In the genomic region with DNA sequence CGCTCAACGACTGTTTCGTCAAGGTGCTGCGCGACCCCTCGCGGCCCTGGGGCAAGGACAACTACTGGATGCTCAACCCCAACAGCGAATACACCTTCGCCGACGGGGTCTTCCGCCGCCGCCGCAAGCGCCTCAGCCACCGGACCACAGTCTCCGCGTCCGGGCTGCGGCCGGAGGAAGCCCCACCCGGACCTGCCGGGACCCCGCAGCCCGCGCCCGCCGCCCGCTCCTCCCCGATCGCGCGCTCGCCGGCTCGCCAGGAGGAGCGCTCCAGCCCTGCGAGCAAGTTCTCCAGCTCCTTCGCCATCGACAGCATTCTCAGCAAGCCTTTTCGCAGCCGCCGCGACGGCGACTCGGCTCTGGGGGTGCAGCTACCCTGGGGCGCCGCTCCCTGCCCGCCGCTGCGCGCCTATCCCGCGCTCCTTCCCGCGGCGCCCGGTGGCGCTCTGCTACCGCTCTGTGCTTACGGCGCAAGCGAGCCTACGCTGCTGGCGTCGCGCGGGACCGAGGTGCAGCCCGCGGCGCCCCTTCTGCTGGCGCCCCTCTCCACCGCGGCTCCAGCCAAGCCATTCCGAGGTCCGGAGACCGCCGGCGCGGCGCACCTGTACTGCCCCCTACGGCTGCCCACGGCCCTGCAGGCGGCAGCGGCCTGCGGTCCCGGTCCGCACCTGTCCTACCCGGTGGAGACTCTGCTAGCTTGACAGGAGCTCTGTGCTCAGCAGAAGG, we compare ENCODE assay signal across 9 mouse cellular contexts. TPM values are rescaled to one million over a fixed set of nuclear protein-coding genes. Genes with fewer than 3 reads are reported as not detected.
DNase-seq lines count a peak whose midpoint lies in the region; ATAC-seq and TF ChIP-seq lines count a peak whose summit lies in the region.
"Had no signal": no experiment of that assay in that cellular context is flagged by ENCODE, and none has a peak within 500 bp of the region (broad histone marks: within the 10 kb centered on the region; RNA-seq: fewer than 3 reads in every experiment).

No protein-coding gene starts in this region.

- H3K4me3 ChIP-seq in neural tube, embryonic 11.5 days (ENCODE audit: low read depth, low read length) = peak overlapping the region; percentile 52
- H3K4me3 ChIP-seq in heart, embryonic 12.5 days = peak overlapping the region; percentile 66
- peak overlapping the region; percentile 56 for H3K4me3 ChIP-seq in liver, embryonic 13.5 days (replicated peaks)
- peak overlapping the region; percentile 50 for H3K4me3 ChIP-seq in myocyte

- 0 out of 2 replicates have a peak, but pooled peaks cover 3% of the 10 kb centered on the region for H3K9me3 ChIP-seq in neural tube, embryonic 11.5 days (ENCODE audit: control insufficient read depth, low read length)
- no peaks in the 10 kb centered on the region for H3K9me3 ChIP-seq in heart, embryonic 12.5 days (replicated peaks)
- no peaks in the 10 kb centered on the region for H3K9me3 ChIP-seq in liver, embryonic 13.5 days (replicated peaks)

- no peaks in the 10 kb centered on the region for H3K36me3 ChIP-seq in neural tube, embryonic 11.5 days (ENCODE audit: control insufficient read depth, insufficient read depth, low read length)
- H3K36me3 ChIP-seq in heart, embryonic 12.5 days = no peaks in the 10 kb centered on the region
- H3K36me3 ChIP-seq in liver, embryonic 13.5 days = no peaks in the 10 kb centered on the region
- no peaks in the 10 kb centered on the region for H3K36me3 ChIP-seq in myocyte (ENCODE audit: control insufficient read depth, insufficient read depth)
- H3K36me3 ChIP-seq: G1E had no signal

- peak overlapping the region; percentile 39 for H3K9ac ChIP-seq in neural tube, embryonic 11.5 days (ENCODE audit: low read length)
- peak overlapping the region; percentile 46; the same call in 1 of the 2 replicates for H3K9ac ChIP-seq in heart, embryonic 12.5 days
- H3K9ac ChIP-seq in liver, embryonic 13.5 days = peak overlapping the region; percentile 17; the same call in 1 of the 2 replicates

- under 1% methylated on average over 86 of the region's 92 CpGs for WGBS in neural tube, embryonic 11.5 days
- WGBS in heart, embryonic 12.5 days = under 1% methylated on average over 92 of the region's 92 CpGs
- WGBS in liver, embryonic 13.5 days (ENCODE audit: insufficient replicate concordance) = 2% methylated on average over 81 of the region's 92 CpGs

- H3K79me2 ChIP-seq in myocyte (ENCODE audit: control insufficient read depth, insufficient read depth) = no peaks in the 10 kb centered on the region

- H3K4me1 ChIP-seq in neural tube, embryonic 11.5 days (ENCODE audit: control insufficient read depth, insufficient read depth, low read length) = peaks cover 13% of the 10 kb centered on the region
- peaks cover 31% of the 10 kb centered on the region for H3K4me1 ChIP-seq in heart, embryonic 12.5 days (replicated peaks)
- H3K4me1 ChIP-seq in liver, embryonic 13.5 days (replicated peaks) = peaks cover 23% of the 10 kb centered on the region

- peak overlapping the region; percentile 96 for H3K4me2 ChIP-seq in neural tube, embryonic 11.5 days (ENCODE audit: low read depth)
- peak overlapping the region; percentile 98 for H3K4me2 ChIP-seq in heart, embryonic 12.5 days
- peak overlapping the region; percentile 73 for H3K4me2 ChIP-seq in liver, embryonic 13.5 days
- peak overlapping the region; percentile 100 for H3K4me2 ChIP-seq in myocyte (ENCODE audit: low read depth)

- H3ac ChIP-seq in myocyte (ENCODE audit: control insufficient read depth, insufficient read length) = peak overlapping the region; percentile 63

- ATAC-seq in neural tube, embryonic 11.5 days (ENCODE audit: insufficient read depth, low FRiP score, low TSS enrichment) = peak; percentile 68
- peak; percentile 66 for ATAC-seq in heart, embryonic 12.5 days (ENCODE audit: insufficient number of reproducible peaks, low FRiP score)
- ATAC-seq in liver, embryonic 13.5 days (ENCODE audit: low read depth) = peak; percentile 39; the same call in 1 of the 2 replicates

- DNase-seq in neural tube, embryonic 11.5 days (ENCODE audit: low spot score) = peak; percentile 75
- no peak for DNase-seq in neural tube, embryonic 10.5 days (ENCODE audit: extremely low spot score, low spot score)
- DNase-seq in embryo, embryonic 11 days = peak; percentile 79
- peak; percentile 63 to 73 for DNase-seq in kidney, adult 8-10 months
- DNase-seq in liver, embryonic 13.5 days = no peak
- peak; percentile 66 for DNase-seq in testis, postnatal 14 days (ENCODE audit: low spot score)

- 0 out of 2 replicates have a peak overlapping the region, but pooled peaks have one; percentile 23 for H3K27ac ChIP-seq in neural tube, embryonic 11.5 days (ENCODE audit: low read depth, low read length)
- H3K27ac ChIP-seq in heart, embryonic 12.5 days (ENCODE audit: poor library complexity, severe bottlenecking) = no peak overlapping the region
- H3K27ac ChIP-seq in liver, embryonic 13.5 days = no peak overlapping the region

- H3K27me3 ChIP-seq in neural tube, embryonic 11.5 days (ENCODE audit: control insufficient read depth, insufficient read depth, low read length) = peaks cover 78% of the 10 kb centered on the region
- H3K27me3 ChIP-seq in heart, embryonic 12.5 days (replicated peaks) = peaks cover 85% of the 10 kb centered on the region
- H3K27me3 ChIP-seq in liver, embryonic 13.5 days = peaks cover 91% of the 10 kb centered on the region
- H3K27me3 ChIP-seq in myocyte (ENCODE audit: control insufficient read depth, insufficient read depth, insufficient read length) = no peaks in the 10 kb centered on the region

- TF ChIP-seq POLR2A in myocyte (IDR thresholded peaks at IDR 0.05; ENCODE audit: insufficient read length, low read depth) = no peak

TF ChIP-seq in myocyte, 11 proteins besides CTCF, POLR2A, EP300 and RAD21:
- TF ChIP-seq USF1 (IDR thresholded peaks at IDR 0.05; ENCODE audit: low read depth) (no peak), MYOD1 (IDR thresholded peaks at IDR 0.05; ENCODE audit: control insufficient read depth in 1 of 3, insufficient read length in 2 of 3, low read depth in 2 of 3) (peak in 2 of 3 experiments; percentile 81 to 90), MYOG (IDR thresholded peaks at IDR 0.05; ENCODE audit: control insufficient read depth in 1 of 3, insufficient read depth in 1 of 3, insufficient read length in 2 of 3, low read depth in 2 of 3) (peak in 2 of 3 experiments; percentile 79 to 84)
TF ChIP-seq in myocyte: peak in this region for 2.

RNA-seq across cellular contexts. Expression of gene A530084C06Rik, which starts 0.4 kb away (rescaled TPM):
- not detected in 2 replicates for polyA plus RNA-seq in neural tube, embryonic 11.5 days (2014; fragmentation: Nextera tagmentation; extraction: Ambion mirVana)
- not detected in 2 replicates for polyA plus RNA-seq in heart, embryonic 12.5 days (2016; fragmentation: Nextera tagmentation; extraction: Ambion mirVana)
- 0.05 TPM in 1 of 2 replicates, not detected in the other for polyA plus RNA-seq in liver, embryonic 13.5 days (2015; fragmentation: Nextera tagmentation; extraction: Ambion mirVana)
- not detected for polyA plus RNA-seq in myocyte (2012; fragmentation: generic; extraction: Trizol)
- polyA plus RNA-seq: G1E had no signal

RNA-seq across cellular contexts. Expression of gene Foxq1, which starts 3.6 kb away (rescaled TPM):
- polyA plus RNA-seq in neural tube, embryonic 11.5 days (2014; fragmentation: Nextera tagmentation; extraction: Ambion mirVana) = 1.7 and 1.9 TPM in 2 replicates
- 0.11 and 0.19 TPM in 2 replicates for polyA plus RNA-seq in heart, embryonic 12.5 days (2016; fragmentation: Nextera tagmentation; extraction: Ambion mirVana)
- polyA plus RNA-seq in liver, embryonic 13.5 days (2015; fragmentation: Nextera tagmentation; extraction: Ambion mirVana) = 0.05 and 0.14 TPM in 2 replicates
- 2.4 TPM for polyA plus RNA-seq in myocyte (2012; fragmentation: generic; extraction: Trizol)
- polyA plus RNA-seq: G1E had no signal

Comparison
In these comparisons a context has a peak if more than half of its experiments do, and no peak if none do; other contexts are left out.
1. DNase-seq: peak in neural tube, embryonic 11.5 days (single experiment), embryo, embryonic 11 days (single experiment), kidney, adult 8-10 months (2 of 2) and testis, postnatal 14 days (single experiment); none in neural tube, embryonic 10.5 days (single experiment) and liver, embryonic 13.5 days (single experiment).
2. Peak in every context shown above with its lines, with median percentiles within 50 percentile points of each other: ATAC-seq, H3K4me2 ChIP-seq, H3K4me3 ChIP-seq and H3K9ac ChIP-seq.